Mouse (Mus musculus) heart, adult 2 months (tissue): ENCODE data around the gene Igdcc3.

Experiments
- CTCF ChIP-seq: fragments of 200-600 bp; IDR thresholded peaks from 2 replicates; pipeline ENCODE4 v1.8.1; 2022; ENCODE audit warnings: antibody characterized with exemption, mild to moderate bottlenecking, moderate library complexity
- POLR2A ChIP-seq: fragments of 200-500 bp; IDR thresholded peaks from 2 replicates; pipeline ENCODE4 v1.6.1; 2011; ENCODE audit warnings: mild to moderate bottlenecking, low read depth, low read length, control low read depth; ENCODE audit not compliant: insufficient read depth

GRCm38 (mm10) chr9:65168534-65168933 lies 27.5 kb downstream of the Igdcc3 start:
- TF ChIP-seq CTCF, result no peak
- TF ChIP-seq POLR2A, result no peak
